Mouse (Mus musculus): ENCODE measurements around the gene Pcdh7.
"Not testable (repeated sequence)": the region's sequence is repeated elsewhere in the genome, so short reads cannot be mapped to it uniquely, and the experiment has no call there.

The Pcdh7 gene

DNA sequence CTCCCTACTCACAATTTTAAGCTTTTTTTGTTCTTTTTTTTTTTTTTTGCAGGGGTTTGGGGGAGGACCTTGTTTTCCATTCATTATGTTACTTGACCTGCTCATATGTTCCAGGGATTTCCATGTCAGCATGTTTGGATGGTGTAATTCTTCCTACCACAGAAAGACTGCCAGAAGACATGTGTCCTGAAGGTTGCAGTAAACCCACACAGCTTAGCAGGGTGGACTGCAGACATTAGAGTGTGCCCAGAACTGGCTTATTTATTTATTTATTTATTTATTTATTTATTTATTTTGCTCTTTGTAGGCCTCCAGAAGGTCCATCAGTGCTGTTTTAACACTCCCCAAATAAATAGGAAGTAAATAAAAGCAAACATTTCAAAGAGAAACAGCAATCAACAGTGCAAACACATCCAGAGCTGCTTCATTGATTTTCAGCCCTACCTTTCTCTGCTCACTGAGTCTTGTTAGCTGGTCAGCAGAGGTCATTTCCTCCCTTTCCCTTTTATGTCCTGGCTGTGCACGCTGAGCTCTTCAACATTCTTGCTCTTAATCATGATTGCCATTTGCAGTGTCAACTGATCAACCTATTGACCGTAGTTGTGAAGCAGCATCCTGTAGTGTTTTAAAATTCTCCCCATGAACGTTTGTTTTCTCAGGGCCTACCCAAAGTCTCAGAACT, 401.3 kb downstream of the Pcdh7 start:
- DNase-seq (ENCODE audit: low spot score): no peak

DNA sequence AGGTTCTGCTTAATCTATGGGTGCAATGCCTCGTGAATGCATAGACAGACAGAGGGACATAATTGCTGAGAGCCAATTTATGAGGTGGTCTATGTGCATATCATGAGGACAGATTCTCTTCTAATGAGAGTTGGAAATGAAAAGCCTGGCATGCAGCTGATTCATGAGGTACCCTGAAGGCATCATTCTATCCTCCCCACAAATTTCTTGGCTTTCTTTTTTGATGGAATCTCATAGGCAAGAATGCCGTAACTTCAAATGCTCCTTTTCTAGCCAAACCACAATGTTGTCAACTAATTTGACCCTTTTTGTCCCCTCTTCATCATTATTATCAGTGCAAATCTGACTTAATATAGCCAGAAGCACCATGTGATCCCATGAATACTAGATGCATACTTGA, 426.1 kb downstream of the Pcdh7 start:
- no peak for DNase-seq (ENCODE audit: low spot score)

DNA sequence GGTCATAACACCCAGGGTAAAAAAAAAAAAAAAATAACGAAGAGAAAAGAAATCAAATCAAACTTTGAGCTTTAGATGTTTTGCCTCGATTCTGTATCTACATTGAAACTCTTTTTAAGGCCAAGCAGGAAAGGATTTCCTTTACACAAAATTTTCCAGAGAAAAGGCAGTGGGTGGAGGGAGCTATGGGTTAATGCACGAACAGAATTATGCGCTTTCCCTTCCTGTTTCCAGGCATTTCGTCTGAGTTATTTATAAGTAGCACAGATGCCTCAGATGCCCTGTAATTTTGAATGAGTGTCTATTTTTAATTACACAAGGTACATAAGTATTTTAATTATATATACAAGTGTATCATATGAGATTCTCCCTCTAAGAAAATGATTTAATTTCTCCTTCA, 436.2 kb downstream of the Pcdh7 start:
- no peak for DNase-seq (ENCODE audit: low spot score)

DNA sequence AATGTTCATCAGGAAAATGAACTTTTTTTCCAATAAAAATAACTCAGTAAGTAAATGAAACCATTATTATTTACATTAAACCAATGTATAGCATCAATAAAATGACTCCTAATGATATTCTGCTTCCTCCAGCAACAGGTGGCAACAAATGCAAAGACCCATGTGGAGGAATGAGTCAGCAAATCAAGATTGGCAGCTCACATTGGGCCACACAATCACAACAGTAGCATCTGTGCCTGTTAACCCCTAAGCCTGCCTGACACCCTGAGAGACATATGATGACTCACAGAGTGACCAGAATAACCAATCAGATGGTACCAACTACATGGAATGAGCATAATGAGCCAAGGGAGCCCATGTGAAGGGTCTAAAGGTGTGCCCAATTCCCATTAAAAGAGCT, 454.5 kb downstream of the Pcdh7 start:
- DNase-seq (ENCODE audit: low spot score): no peak

DNA sequence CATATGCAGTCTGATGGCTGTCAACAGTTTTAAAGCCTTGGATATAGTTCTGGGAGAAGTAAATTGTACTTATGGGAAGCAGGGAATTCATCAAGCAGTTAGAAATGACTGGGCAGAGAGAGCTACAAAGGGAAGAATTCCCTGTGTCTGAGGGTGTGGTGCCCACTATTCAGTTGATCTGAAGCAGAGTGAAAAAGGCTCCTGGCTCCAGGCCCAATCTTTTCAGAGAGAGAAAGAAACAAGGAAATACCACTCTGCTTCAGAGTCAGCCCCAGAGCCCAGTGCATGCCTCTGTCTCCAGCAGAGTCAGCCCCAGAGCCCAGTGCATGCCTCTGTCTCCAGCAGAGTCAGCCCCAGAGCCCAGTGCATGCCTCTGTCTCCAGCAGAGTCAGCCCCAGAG, 456.6 kb downstream of the Pcdh7 start:
- not testable (repeated sequence) for DNase-seq (ENCODE audit: low spot score)

DNA sequence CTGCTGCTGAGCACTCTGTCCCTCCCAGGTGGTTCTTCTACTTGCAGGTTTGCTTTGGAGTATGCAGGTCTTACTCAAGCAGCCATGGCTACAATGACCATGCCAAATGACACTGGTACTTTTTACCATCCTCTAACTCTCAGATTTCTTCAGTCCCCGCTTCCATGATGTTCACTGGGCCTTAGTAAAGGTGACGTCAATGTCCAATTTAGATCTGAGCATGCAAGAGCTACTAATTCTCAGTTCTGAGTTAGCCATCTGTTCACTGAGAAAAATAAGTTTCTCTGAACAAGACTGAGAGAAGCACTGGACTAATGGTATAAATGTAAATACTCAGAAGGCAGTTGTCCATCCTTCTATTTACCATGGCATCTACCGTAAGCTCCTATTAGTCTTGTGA, 457.8 kb downstream of the Pcdh7 start:
- no peak for DNase-seq (ENCODE audit: low spot score)

All from retina, embryonic 14.5 days (tissue).